Mouse (Mus musculus) A20 (cell line): ENCODE data around the gene Psma2.

ENCODE experiments used
- DNase-seq: peaks from one replicate; pipeline ENCODE4 v3.0.0-alpha.2; 2011; ENCODE audit warnings: low read depth, low spot score

Gene Psma2

GRCm38 (mm10) chr13:14612926-14613529 is at the start of gene Psma2, which contains the start of gene Mrpl32:
TSS of gene Psma2 (plus strand) at chr13:14613240.
TSS of gene Mrpl32 (minus strand) at chr13:14613165.
- peak; percentile 98 for DNase-seq

- DNase-seq = no peak
These were observed 38.9 kb upstream of the Psma2 start for GRCm38 (mm10) chr13:14574128-14574527.

- DNase-seq = no peak
These were observed 32.6 kb upstream of the Psma2 start for GRCm38 (mm10) chr13:14580392-14580791.

GRCm38 (mm10) chr13:14602744-14603143 is 10.3 kb upstream of the Psma2 start:
- DNase-seq = no peak

- DNase-seq = no peak
These were observed 5.4 kb upstream of the Psma2 start for GRCm38 (mm10) chr13:14607616-14608015.

- no peak for DNase-seq
These were observed 577 bp upstream of the Psma2 start for GRCm38 (mm10) chr13:14612463-14612862.

GRCm38 (mm10) chr13:14613553-14613952 is 513 bp downstream of the Psma2 start:
- DNase-seq = no peak

- DNase-seq = peak; percentile 74
These were observed 5.7 kb downstream of the Psma2 start for GRCm38 (mm10) chr13:14618724-14619123.

- DNase-seq = peak; percentile 94
These were observed 16.9 kb downstream of the Psma2 start, which contains the start of gene AW209491 for GRCm38 (mm10) chr13:14629726-14630641. TSS of gene AW209491 (plus strand) at chr13:14630154.

- DNase-seq = no peak
These were observed 27.0 kb downstream of the Psma2 start for GRCm38 (mm10) chr13:14639998-14640397.

- DNase-seq = peak; percentile 47
These were observed 36.3 kb downstream of the Psma2 start for GRCm38 (mm10) chr13:14649301-14649700.

GRCm38 (mm10) chr13:14667107-14667506 is 54.1 kb downstream of the Psma2 start:
- DNase-seq = no peak

GRCm38 (mm10) chr13:14670342-14670741 is 57.3 kb downstream of the Psma2 start:
- no peak for DNase-seq

- no peak for DNase-seq
These were observed 75.9 kb downstream of the Psma2 start for GRCm38 (mm10) chr13:14688955-14689354.

GRCm38 (mm10) chr13:14716801-14717200 is 103.8 kb downstream of the Psma2 start:
- no peak for DNase-seq

GRCm38 (mm10) chr13:14717755-14718154 is 104.7 kb downstream of the Psma2 start:
- no peak for DNase-seq
